Mouse (Mus musculus) ES-E14 (cell line): ENCODE data around the gene Grik5.

Experiments used
- CHD2 ChIP-seq: IDR thresholded peaks from 2 replicates; pipeline ENCODE4 v1.6.1; 2014; ENCODE audit warnings: mild to moderate bottlenecking, low read depth, low read length, inconsistent platforms
- MAFK ChIP-seq: IDR thresholded peaks from 2 replicates; pipeline ENCODE4 v1.6.1; 2014; ENCODE audit warnings: mild to moderate bottlenecking, low read depth, low read length, inconsistent platforms; ENCODE audit not compliant: insufficient read depth

DNA sequence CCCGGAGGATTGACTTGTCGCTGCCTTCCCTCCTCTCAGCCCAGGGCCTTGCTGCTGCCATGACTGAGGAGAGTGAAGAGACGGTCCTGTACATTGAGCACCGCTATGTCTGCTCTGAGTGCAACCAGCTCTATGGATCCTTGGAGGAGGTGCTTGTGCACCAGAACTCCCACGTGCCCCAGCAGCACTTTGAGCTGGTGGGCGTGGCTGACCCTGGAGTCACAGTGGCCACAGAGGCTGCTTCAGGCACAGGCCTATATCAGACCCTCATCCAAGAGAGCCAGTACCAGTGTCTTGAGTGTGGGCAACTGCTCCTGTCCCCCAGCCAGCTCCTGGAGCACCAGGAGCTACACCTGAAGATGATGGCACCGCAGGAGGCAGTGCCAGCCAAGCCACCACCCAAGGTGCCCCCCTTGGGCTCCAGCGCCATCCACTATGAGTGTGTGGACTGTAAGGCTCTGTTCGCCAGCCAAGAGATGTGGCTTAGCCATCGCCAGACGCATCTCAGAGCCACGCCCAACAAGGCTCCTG, 7.4 kb upstream of the Grik5 start:
- TF ChIP-seq MAFK (no peak), CHD2 (no peak)
